Mouse (Mus musculus): ENCODE results near the gene Mob3a.

GRCm38 (mm10) chr10:80656863-80657623, 44.7 kb downstream of the Mob3a start, which contains the start of gene Btbd2:
- TF ChIP-seq MAX (IDR thresholded peaks at IDR 0.05): no peak
- no peak for TF ChIP-seq CTCF (IDR thresholded peaks at IDR 0.05; ENCODE audit: control insufficient read depth, insufficient read depth, insufficient read length)
- TF ChIP-seq MYOG (IDR thresholded peaks at IDR 0.05; ENCODE audit: control insufficient read depth, extremely low read depth, insufficient read length): no peak
- TF ChIP-seq MYOD1 (IDR thresholded peaks at IDR 0.05; ENCODE audit: control insufficient read depth, insufficient read length, low read depth): no peak
- no peak for TF ChIP-seq FOSL1 (IDR thresholded peaks at IDR 0.05; ENCODE audit: insufficient read depth, low read length, poor library complexity, severe bottlenecking)

All from C2C12 (cell line).